Mouse (Mus musculus) gastrocnemius, postnatal 14 days (tissue): ENCODE results near the gene Gba. TPM values are rescaled to one million over a fixed set of nuclear protein-coding genes. Genes with fewer than 3 reads are reported as not detected.
A peak's percentile ranks its signal among the peaks of the same experiment; 100 is the strongest.

ENCODE experiments used
- DNase-seq: peaks from one replicate; pipeline ENCODE4 v3.0.0; 2021; ENCODE audit warnings: mixed read lengths
- intact Hi-C: fragments of 180-260 bp; cut with DNase I; formaldehyde crosslinking; loops from one replicate; pipeline ENCODE4 v1.15.1; 2025; ENCODE audit warnings: low total_unique reads
- total RNA-seq, 2 experiments: library from RNA; stranded (reverse); gene quantifications; 2 replicates each; pipeline ENCODE4 v1.2.3; 2021

Gba gene
- total RNA-seq, 2 experiments from 2014 or later: 19.5 to 20.7 TPM

GRCm38 (mm10) chr3:89179056-89179455 is 23.7 kb upstream of the Gba start:
- intact Hi-C loops: no loop called here
- DNase-seq: no peak

- intact Hi-C loops: no loop called here
- DNase-seq: no peak
Measured at GRCm38 (mm10) chr3:89181749-89182500, 20.8 kb upstream of the Gba start.

GRCm38 (mm10) chr3:89182531-89183057 is 20.1 kb upstream of the Gba start:
- intact Hi-C loops: no loop called here

GRCm38 (mm10) chr3:89183058-89183958 is 19.4 kb upstream of the Gba start, which contains the start of gene Fam189b:
Gene Fam189b, plus strand, starts transcription at chr3:89183143.
- intact Hi-C loops: no loop called here
- DNase-seq: peak; percentile 87

More at GRCm38 (mm10) chr3:89182531-89183057, 20.1 kb upstream of the Gba start:
- no peak for DNase-seq

GRCm38 (mm10) chr3:89183959-89184315 is 18.8 kb upstream of the Gba start:
- no peak for DNase-seq
- intact Hi-C loops: no loop called here

GRCm38 (mm10) chr3:89187197-89187596 is 15.5 kb upstream of the Gba start:
- intact Hi-C loops: no loop called here

GRCm38 (mm10) chr3:89187690-89188477 is 14.8 kb upstream of the Gba start:
- no peak for DNase-seq
- intact Hi-C loops: no loop called here

More at GRCm38 (mm10) chr3:89187197-89187596, 15.5 kb upstream of the Gba start:
- DNase-seq: no peak

GRCm38 (mm10) chr3:89188478-89188875 is 14.3 kb upstream of the Gba start:
- DNase-seq: no peak
- intact Hi-C loops: no loop called here

- intact Hi-C loops: no loop called here
- no peak for DNase-seq
Measured at GRCm38 (mm10) chr3:89190436-89190835, 12.3 kb upstream of the Gba start.

- intact Hi-C loops: no loop called here
- DNase-seq: no peak
Measured at GRCm38 (mm10) chr3:89193351-89193750, 9.4 kb upstream of the Gba start.

GRCm38 (mm10) chr3:89193853-89194252 is 8.9 kb upstream of the Gba start:
- intact Hi-C loops: no loop called here
- DNase-seq: no peak

- intact Hi-C loops: no loop called here
- DNase-seq: peak; percentile 92
Measured at GRCm38 (mm10) chr3:89195979-89196877, 6.5 kb upstream of the Gba start.

- intact Hi-C loops: no loop called here
- no peak for DNase-seq
Measured at GRCm38 (mm10) chr3:89199839-89200238, 2.9 kb upstream of the Gba start.

- intact Hi-C loops: no loop called here
- no peak for DNase-seq
Measured at GRCm38 (mm10) chr3:89203142-89203514, 400 bp downstream of the Gba start.

GRCm38 (mm10) chr3:89206079-89206478 is 3.4 kb downstream of the Gba start:
- DNase-seq: no peak
- intact Hi-C loops: no loop called here

- intact Hi-C loops: no loop called here
- no peak for DNase-seq
Measured at GRCm38 (mm10) chr3:89206695-89207094, 4.0 kb downstream of the Gba start.

- no peak for DNase-seq
- intact Hi-C loops: no loop called here
Measured at GRCm38 (mm10) chr3:89208075-89208657, 5.4 kb downstream of the Gba start.

- no peak for DNase-seq
- intact Hi-C loops: no loop called here
Measured at GRCm38 (mm10) chr3:89208736-89209135, 6.0 kb downstream of the Gba start.
